Mouse (Mus musculus) heart, adult 11 months (tissue): ENCODE data around the gene Senp3.

Source experiments
- DNase-seq: peaks from one replicate; pipeline ENCODE4 v3.0.0; 2022

The Senp3 gene

DNA sequence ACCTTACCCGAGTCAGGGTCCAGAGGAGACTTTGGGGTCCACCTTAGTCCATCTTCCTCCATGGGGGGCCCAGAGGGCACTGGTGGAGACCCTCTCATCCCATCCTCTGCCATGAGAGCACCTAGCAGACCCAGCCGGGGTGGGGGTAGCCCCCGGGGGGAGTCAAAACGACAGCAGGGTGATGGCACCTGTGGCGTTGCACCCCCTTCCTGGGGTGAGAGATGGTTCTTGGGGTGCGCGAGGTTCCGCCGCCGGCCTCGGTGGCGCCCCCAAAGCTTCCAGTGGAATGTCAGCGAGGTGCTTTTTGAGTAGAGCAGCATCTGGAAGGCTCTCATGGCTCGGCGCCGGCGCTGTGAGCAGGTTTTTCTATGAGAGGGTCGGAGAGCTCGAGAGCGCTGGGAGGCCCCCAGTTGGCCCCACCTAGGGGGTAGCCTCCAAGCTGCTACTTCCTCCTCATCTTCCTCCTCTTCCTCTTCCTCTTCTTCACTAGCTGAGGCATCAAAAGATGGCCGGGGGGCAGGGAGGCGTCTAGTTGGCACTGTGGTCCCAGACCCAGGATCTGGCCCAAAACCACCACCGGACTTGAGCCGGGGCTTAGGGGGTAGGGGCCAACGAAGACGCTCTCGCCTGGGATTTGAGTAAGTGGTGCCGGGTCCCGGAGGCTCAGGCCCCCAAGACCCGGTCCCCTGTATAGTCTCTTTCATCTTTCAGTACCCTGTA is 1.6 kb downstream of the Senp3 start:
- peak; percentile 94 for DNase-seq

DNA sequence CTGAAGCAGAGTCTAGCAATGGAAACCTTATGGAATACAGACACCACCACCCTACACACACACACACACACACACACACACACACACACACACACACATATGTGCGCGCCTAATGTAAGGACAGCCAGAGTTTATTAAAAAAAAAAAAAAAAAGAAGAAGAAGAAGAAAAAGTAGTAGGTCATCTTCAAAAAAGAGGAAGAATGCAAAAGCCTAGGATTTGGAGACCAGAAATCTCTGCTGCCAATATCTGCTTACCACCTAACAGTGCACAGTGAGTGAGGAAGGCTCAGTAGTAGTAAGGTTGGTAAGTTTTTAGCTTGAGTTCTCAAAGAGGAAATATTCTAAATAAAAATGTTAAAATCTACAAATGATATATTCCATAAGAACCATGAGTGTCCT is 2.7 kb downstream of the Senp3 start:
- DNase-seq: no peak

DNA sequence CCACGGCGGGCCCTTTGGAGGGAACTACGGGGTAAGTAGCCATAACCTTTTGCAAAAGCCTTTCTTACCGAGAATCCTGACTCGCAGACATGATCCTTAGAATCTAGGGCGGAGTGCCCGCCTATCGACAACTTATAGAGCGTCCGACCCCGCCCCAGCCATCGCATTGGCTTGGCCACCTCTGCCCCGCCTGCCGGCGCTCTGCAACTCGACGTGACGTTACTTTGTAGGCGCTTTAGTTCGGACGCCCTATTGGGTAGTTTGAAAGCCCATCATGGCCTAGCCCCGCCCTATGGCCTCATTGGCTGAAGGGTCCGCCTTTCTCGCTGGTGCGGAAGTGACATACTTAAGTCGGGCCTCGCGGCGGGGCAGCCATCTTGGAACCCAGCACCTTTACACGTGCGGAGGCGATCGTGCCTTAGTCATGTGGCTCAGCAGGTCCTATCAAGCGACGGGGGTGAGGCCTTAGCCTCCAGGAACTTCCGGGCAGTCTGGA is 9.6 kb downstream of the Senp3 start, which contains the start of gene Eif4a1:
Eif4a1 (minus strand) TSS at position 213 of the 496 bp plus-strand sequence.
- peak; percentile 100 for DNase-seq

DNA sequence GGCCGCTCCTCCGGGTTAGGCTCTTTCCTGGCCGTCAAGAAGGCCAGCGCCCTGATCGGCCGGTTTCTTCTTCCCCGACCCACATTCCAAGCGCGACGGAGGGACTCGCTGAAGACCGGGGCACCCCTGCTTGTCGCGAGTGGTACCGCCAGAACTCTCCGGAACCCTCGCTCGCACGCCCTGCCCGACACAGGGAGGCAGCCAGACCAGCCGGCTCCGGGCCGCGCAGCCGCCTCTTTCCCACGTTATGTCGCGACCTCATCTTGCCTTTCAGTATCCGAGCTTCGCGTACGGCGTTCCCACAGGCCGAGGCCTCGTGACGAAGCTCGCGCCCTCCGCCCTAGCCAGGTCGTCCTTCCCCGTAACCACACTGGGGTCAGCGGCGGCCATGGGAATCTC is 10.2 kb downstream of the Senp3 start:
- no peak for DNase-seq

DNA sequence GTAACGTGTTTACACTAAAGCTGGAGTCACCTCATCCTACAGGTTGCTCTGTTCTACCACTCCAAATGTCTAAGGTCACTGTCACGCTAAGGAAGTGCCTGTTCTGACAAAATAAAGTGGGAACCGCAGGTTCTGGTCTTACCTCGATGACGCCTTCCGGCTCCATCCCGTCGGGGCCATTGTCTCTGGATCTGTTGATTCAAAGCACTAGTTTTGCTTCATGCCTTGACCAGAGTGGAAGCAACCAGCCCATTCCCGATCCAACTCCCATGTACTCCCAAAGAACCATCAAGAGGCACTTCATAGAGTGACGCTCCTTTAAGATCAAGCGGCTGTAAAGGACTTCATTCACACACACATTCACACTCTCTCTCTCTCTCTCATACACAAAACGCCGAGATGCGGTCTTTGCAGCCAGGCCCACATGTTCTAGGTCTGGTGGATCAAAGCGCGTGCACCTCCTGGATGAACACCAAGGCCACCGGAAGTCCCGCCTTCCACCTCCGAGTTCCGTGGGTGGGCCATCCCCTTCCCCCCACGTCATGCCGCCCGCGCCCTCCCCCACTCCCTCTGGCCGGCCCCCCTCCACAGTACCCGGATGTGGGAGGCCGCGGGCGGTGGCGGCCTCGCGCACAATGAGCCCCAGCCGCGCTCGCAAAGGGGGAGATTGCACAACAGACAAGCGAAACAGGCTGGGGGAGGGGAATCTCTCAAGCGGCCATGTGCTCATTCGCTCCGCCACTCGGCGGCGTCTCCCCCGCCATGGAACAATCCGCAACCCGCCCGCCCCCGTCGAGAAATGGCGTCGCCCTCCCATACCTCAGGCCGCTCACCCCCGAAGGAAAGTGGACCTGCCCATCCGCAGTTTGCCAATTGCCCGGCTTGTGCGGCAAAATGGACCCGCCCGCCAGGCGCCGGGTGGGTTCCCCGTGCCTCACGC is 10.8 kb downstream of the Senp3 start:
- DNase-seq: peak; percentile 100

DNA sequence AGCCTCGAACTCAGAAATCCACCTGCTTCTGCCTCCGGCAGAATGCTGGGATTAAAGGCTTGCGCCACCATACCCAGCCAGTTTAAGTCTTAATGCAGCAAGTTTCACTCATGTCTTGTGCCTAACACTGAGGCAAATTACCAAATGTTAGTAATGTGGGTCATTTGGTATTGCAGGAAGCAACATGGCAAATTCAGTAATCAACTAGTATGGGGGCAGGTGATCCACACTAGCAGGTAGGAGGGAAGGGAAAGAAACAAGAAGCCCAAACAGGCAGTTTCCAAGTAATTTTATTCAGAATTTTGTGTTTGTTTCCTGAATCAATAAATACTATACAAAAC is 15.2 kb downstream of the Senp3 start:
- no peak for DNase-seq

DNA sequence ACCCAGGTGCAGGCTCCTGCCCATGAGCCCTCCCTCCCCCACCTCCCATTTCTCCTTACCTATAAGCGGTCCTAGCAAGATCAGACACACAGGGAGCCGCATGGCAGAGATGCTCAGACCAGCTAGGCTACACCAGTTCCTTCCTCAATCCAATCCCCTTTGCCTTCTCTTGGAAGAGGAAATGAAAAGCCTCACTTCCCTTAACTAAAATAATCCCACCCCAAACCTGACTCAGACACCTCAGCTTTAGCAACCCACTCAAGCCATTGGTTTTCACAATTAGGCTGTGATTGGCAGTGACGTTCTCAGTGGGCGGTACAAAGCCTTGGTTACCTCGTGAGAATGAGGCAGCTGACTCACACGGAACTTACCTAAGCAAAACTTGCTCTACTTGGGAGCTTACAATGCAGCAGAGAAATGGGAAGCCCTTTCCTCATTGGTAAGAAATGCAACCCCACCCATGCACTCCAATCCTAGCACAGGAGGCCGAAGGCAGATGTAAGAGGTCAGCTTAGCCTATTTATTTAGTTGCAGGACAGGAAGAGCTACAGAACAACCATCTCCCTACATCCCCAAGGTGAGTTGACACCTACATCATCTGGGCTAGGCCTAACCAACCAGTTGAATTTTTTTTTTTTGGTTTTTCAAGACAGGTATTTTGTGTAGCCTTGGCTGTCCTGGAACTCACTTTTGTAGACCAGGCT is 15.8 kb downstream of the Senp3 start, which contains the start of gene Cd68:
Cd68 (minus strand) TSS at position 193 of the 704 bp plus-strand sequence.
- DNase-seq: peak; percentile 98

DNA sequence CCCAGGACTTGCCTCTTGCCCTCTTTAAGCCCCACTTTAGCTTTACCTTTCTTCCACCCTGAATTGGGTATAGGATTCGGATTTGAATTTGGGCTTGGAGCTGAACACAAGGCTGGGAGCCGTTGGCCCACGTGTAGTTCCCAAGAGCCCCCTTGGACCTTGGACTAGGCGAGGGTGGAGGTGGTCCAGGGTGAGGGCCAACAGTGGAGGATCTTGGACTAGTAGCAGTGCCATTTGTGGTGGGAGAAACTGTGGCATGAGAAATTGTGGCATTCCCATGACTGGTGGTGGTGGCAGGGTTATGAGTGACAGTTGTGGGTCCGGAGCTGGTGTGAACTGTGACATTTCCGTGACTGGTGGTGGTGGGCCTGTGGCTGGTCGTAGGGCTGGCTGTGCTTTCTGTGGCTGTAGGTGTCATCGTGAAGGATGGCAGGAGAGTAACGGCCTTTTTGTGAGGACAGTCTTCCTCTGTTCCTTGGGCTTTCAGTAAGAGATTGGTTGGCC is 16.4 kb downstream of the Senp3 start:
- DNase-seq: peak; percentile 95

DNA sequence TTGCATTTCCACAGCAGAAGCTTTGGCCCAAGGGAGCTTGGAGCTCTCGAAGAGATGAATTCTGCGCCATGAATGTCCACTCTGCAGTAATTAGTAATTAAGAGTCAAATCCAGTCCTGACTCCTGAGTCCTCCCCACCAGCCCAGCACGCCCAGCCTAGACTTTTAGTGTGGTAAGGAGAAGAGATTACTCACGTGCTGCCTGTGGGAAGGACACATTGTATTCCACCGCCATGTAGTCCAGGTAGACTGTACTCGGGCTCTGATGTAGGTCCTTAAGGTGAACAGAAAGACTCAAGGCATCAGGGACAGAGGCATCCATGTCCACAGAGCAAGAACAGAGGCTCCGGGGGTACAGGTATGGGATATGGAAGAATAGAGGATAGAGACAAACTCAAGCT is 17.0 kb downstream of the Senp3 start:
- DNase-seq: peak; percentile 92

DNA sequence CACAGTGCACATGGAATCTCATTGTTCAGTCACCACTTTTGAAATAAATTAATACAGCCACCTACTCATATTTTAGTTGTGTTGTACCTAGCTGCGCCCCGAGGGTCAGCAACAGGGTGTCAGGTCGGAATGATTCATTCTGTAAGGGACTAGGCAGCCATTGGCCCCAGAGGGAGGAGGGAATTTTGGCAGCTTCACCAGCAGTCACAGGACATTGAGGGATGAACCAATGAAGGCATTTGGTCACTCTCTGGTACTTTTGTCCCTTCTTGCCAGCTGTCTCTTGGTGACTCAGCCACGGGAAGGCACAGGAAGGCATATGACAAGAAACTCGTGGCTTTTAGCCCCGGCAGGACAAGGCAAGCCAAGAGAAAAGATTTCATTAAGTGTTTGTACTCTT is 18.1 kb downstream of the Senp3 start:
- peak; percentile 97 for DNase-seq

DNA sequence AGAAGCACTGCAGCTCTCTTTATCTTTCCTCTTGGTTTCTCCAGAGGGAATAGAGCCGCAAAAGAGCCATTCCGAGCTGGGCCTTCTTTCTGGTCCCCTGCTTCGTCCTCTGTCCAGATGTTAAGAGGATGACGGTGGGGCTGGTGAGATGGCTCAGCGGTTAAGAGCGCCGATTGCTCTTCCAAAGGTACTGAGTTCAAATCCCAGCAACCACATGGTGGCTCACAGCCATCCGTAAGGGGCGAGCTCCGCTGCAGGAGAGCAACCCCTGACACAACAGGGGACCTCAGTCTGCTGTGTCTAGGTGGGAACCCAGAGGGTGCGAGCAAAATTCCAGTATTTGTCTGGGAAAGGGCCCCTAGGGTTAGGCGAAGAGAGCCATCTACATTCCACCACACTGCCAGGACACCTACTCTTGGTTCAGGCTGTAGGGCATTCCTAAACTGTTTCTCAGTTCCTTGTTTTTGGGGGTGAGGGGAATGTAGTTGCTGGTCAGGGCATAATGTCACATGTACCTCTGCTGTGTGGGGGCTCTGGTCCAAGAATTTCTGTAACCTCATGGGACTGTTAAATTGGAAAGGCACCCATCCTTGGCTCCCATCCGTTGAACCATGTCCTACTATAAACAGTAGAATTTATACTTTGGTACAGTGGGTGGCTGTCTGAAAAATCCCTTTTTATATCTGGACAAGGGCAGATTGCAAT is 18.8 kb downstream of the Senp3 start:
- DNase-seq: no peak

DNA sequence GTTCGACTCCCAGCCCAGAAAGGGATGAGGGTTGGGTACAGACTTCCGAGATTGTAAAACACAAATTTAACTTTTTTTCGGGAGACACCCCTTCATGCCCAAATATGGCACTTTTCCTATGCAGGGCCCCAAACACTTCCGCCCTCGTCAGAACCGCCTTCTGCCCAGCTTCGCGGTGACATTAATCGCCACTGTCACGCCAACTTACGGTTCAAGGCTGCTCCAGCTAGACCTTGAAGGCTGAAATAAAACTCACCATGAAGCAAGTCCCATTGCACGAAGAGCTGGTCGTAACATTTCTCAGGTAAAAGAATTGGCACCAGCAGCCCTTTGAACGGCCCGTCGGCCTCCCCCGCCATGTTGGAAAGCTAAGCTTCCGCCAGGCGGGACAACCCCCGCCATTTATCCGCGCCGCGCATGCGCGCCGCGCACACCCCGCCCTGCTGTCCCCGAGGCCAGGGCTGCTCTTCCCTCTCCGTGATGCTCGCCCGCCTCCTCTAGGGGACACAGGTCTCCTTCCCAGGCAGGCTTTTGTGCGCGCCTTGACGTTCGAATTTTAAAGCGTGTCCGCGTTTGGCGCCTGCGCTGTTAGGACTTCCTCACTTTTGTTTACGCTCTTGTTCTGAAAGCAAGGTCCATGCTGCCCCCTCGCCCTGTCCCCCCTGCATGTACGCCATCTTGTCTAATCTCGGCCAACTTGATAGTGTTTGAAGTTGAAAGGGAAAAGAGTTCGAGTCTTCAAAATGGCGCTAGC is 19.5 kb downstream of the Senp3 start, which contains the start of gene Mpdu1:
Mpdu1 (minus strand) TSS at position 430 of the 754 bp plus-strand sequence.
- peak; percentile 100 for DNase-seq

DNA sequence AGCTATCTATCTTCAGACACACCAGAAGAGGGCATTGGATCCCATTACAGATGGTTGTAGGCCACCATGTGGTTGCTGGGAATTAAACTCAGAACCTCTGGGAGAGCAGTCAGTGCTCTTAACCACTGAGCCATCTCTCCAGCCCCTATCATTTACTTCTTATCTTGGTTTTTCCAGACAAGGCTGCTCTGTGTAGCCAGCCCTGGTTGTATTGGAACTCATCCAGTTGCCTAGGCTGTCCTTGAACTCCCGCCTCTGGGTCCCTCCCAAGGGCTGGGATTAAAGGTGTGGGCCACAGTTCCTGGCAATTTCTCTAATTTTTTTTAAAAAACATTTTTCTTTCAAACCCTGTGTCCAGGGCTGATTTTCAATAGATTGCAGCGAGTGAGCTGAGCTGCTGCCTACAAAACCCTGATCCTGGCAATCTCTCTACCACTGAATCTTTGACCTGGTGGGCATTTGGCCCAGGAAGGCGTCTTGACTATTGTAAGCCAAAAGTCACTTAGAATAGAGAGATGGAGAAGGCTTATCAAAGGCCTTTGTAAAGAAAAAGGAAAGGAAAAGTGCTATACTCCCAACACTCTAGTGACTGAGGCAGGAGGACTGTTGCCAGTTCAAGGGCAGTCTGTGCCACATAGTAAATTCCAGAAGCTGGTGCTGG is 20.5 kb downstream of the Senp3 start:
- DNase-seq: peak; percentile 94

DNA sequence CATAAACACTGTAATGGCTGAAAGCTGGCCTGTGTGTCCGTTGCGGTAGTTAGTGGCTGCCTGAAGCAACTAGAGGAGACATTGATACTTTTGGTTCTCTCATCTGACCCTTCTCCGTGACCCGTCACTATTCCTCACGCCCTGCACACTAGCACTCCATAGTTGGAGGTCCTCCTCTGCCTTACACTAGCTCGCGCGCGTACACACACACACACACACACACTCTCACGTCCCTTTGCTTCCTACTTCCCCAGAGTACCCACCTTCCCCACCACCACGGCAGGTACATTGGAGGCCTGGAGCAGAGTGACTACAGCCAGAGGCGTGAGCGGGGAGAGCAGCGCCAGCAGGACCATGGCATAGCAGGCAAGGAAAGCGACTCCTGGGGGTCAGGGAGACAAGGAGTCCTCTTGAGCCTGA is 24.4 kb downstream of the Senp3 start:
- DNase-seq: peak; percentile 91

DNA sequence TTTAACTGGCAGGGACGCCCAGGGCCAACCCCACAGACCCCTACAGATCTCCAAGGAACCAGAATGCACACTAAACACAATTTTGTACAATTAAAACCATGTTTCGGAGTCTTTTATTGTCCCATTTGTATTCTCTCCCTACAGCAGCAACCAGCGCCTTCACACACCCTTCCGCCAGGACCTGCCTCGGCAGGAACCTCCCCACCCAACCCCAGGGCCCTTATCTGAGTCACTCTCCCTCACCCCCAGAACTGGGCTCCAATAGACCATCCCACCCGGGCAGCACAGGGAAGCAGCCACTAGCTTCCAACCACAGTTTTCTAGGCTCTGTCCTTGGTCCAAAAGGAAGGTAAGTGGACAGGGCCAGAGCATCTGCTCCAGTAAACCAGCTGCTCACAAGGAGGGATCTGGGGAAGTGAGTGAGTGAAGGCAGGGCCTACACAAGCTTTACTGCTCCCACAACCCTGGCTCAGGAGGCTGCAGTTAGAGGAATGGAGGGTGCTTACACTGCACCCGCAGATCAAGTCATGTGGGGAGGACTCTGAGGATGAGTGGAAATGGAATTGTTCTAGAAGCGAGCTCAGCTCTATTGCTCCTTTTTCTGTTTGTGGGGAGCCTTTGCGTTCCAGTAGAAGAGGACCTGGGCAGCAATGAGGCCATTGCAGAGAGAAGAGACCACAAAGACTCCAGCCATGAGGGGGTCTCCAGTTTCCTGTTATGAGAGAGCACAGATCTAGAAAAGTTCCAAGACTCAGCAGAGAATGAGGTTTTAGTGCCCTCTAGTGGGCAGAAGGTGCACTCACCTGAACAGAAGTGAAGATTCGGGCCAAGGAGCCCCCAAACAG is 25.0 kb downstream of the Senp3 start:
- peak; percentile 91 for DNase-seq

DNA sequence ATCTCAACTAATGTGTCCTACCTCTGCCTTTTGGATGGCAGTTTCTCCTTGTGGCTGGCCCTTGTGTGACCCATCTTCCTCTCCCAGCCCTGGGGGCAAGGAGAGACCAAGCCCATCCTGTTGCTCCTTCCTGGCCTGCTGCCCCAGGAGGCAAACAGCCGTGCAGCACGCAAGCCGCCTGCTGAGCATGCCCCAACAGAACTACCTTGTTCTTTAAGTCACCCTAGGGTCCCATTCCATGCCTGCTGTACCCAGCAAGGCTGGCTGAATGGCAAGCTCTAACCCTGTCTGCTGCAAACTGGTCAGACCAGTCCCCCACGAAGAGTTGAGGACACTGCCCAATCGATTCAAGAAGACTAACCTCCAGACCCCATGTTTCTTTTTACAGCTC is 25.8 kb downstream of the Senp3 start:
- no peak for DNase-seq

DNA sequence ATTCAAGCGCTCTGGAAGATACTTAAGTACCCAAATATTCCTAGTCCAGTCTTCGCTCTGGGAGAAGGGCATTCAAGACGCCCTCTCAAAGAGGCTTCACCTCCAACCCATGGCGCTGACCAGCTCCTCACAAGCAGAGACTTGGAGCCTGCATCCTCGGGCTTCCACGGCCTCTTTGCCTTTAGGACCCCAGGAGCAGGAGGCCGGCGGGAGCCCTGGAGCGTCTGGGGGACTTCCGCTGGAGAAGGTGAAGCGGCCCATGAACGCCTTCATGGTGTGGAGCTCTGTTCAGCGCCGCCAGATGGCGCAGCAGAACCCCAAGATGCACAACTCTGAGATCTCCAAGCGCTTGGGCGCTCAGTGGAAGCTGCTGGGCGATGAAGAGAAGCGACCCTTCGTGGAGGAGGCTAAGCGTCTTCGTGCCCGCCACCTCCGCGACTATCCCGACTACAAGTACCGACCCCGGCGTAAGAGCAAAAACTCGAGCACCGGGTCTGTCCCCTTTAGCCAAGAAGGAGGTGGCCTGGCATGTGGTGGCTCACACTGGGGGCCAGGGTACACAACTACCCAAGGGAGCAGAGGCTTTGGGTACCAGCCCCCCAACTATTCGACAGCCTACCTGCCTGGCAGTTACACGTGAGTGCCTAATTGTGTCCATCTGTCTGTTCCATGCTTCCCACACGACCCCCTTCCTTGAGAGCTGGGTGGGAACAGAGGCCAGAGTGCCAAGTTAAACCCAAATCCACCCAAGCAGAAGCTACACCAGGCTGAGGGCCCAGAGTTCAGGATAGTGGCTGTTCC is 26.4 kb downstream of the Senp3 start, which contains the start of gene Sox15:
Sox15 (plus strand) TSS at position 51 of the 801 bp plus-strand sequence.
- peak; percentile 94 for DNase-seq

DNA sequence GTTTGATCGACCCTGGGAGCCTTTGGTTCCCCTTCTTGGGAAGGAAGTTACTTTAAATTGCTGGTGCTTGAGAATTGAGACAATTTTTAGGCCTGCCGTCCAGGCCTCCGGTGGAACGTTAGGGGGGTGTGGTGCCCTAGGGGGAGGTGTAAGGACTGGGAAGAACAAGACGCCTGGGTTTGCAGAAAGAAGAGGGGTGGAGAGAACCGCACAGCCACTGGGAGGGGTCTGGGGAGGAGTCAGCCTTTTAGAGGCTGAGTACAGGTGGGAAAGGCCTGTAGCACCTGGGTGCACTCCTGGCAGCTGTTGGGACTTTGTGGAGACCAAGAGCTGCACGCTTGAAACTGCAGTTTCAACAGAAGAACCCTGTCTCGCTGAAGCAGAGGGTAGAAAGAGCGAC is 27.1 kb downstream of the Senp3 start:
- DNase-seq: peak; percentile 88

DNA sequence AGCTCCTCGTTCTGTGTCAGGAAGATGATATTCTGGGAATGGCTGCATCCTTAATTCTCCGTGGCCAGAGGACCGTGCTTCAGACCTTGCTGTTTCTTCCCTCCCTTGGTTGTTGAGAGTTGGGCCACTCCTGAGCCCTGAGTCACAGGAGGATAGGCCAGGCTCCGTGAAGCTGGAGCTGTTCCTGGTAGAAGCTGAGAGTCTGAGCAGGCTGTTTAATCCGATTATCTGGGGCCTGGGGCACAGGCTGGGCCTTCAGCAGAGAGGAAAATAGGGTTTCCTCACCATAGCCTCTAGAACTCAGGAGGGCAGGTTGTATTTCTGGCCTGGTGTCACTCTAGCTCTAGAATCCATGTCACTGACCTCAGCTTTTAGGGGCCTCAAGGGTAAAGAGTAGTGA is 28.5 kb downstream of the Senp3 start:
- peak; percentile 79 for DNase-seq
